Mouse (Mus musculus): Measurements from ENCODE around the gene Eif1b. TPM values are rescaled to one million over a fixed set of nuclear protein-coding genes. Genes with fewer than 3 reads are reported as not detected.
"Not testable (repeated sequence)": the region's sequence is repeated elsewhere in the genome, so short reads cannot be mapped to it uniquely, and the experiment has no call there.

The Eif1b gene
- total and polyA plus RNA-seq, 3 experiments = 30.1 to 75.9 (median 56.8) TPM

DNA sequence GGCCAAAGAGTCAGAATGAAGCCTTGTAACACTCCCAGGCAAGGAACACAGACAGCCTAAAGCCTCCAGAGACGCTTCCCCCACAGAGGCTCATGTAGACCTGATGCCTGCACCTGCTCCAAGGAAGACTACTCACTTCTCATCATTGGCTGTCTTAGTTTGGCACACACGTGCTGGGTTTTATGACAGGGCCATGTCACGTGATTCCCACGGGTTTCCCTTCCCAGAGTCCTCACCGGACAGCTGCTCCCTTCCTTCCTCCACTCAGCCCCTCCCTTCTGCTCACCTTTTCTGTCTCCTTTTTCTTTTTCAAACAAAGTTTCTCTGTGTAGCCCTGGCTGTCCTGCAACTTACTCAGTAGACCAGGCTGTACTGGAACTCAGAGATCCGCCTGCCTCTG lies 40.0 kb downstream of the Eif1b start:
- Histone ChIP-seq H3K9me3 (replicated peaks; ENCODE audit: low read length) (peaks cover 7% of the 10 kb centered on the region), H3K4me2 (ENCODE audit: insufficient read depth, low read depth, poor library complexity, severe bottlenecking) (no peak overlapping the region), H3K79me2 (replicated peaks; ENCODE audit: control insufficient read depth, extremely low read depth, insufficient read depth, poor library complexity, severe bottlenecking) (no peaks in the 10 kb centered on the region), H3K27ac (ENCODE audit: insufficient read depth, low read depth) (no peak overlapping the region), H3K4me1 (ENCODE audit: control insufficient read depth in 1 of 2, insufficient read depth in 2 of 2) (no peaks in the 10 kb centered on the region), H3K4me3 (replicated peaks in 1 of 3; ENCODE audit: low read depth in 2 of 3, low read length in 2 of 3, poor library complexity in 1 of 3) (no peak overlapping the region), H3K36me3 (replicated peaks in 1 of 2; ENCODE audit: control insufficient read depth in 1 of 2, insufficient read depth in 1 of 2, low read length in 1 of 2) (no peaks in the 10 kb centered on the region), H3K27me3 (replicated peaks) (no peaks in the 10 kb centered on the region), H3K9ac (ENCODE audit: insufficient read depth, low read depth) (no peak overlapping the region)
- no peak for DNase-seq (ENCODE audit: extremely low read depth)
- dilution Hi-C loops (cut with MboI; ENCODE audit: extremely low pct_ligation_motif_present, extremely low pct_unique_long_range_greater_than_20kb, low sequenced_read_pairs) = no loop called here
- no peak for TF ChIP-seq ETS1 (conservative IDR thresholded peaks at IDR 0.05; ENCODE audit: low read depth, low read length)
- 0 out of 2 replicates have a peak, but pooled peaks have one; percentile 10 for TF ChIP-seq BHLHE40 (IDR thresholded peaks at IDR 0.05; ENCODE audit: low read depth, low read length)
- in situ Hi-C loops (cut with MboI; ENCODE audit: low pct_ligation_motif_present, low pct_unique_long_range_greater_than_20kb, low sequenced_read_pairs) = no loop called here

DNA sequence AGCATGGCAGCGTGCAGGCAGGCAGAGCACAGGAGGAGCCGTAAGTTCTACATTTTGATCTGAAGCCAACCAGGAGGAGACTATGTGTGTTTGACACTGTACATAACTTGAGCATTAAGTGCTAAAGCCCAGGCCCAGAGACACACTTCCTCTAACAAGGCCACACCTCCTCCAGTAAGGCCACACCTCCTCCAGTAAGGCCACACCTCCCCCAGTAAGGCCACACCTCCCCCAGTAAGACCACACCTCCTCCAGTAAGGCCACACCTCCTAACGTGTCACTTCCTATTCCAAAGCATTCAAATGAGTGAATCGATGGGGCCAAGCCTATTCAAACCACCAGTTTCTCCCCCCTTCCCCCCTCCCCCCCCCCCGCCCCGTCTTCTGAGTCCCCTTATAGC lies 40.7 kb downstream of the Eif1b start:
- Histone ChIP-seq H3K79me2 (replicated peaks; ENCODE audit: control insufficient read depth, extremely low read depth, insufficient read depth, poor library complexity, severe bottlenecking) (no peaks in the 10 kb centered on the region), H3K27ac (ENCODE audit: insufficient read depth, low read depth) (no peak overlapping the region), H3K4me2 (ENCODE audit: insufficient read depth, low read depth, poor library complexity, severe bottlenecking) (no peak overlapping the region), H3K4me3 (replicated peaks in 1 of 3; ENCODE audit: low read depth in 2 of 3, low read length in 2 of 3, poor library complexity in 1 of 3) (no peak overlapping the region), H3K9me3 (replicated peaks; ENCODE audit: low read length) (peaks cover 7% of the 10 kb centered on the region), H3K36me3 (replicated peaks in 1 of 2; ENCODE audit: control insufficient read depth in 1 of 2, insufficient read depth in 1 of 2, low read length in 1 of 2) (no peaks in the 10 kb centered on the region), H3K4me1 (ENCODE audit: control insufficient read depth in 1 of 2, insufficient read depth in 2 of 2) (no peaks in the 10 kb centered on the region), H3K27me3 (replicated peaks) (no peaks in the 10 kb centered on the region), H3K9ac (ENCODE audit: insufficient read depth, low read depth) (no peak overlapping the region)
- peak; percentile 17 for DNase-seq (ENCODE audit: extremely low read depth)
- TF ChIP-seq MAZ (IDR thresholded peaks at IDR 0.05; ENCODE audit: low read depth, low read length) (no peak), ETS1 (conservative IDR thresholded peaks at IDR 0.05; ENCODE audit: low read depth, low read length) (no peak), RCOR1 (conservative IDR thresholded peaks at IDR 0.05; ENCODE audit: low read depth, low read length) (no peak), TCF12 (IDR thresholded peaks at IDR 0.05; ENCODE audit: low read depth, low read length) (no peak), ZMIZ1 (IDR thresholded peaks at IDR 0.05; ENCODE audit: low read depth, low read length) (no peak), NELFE (IDR thresholded peaks at IDR 0.05; ENCODE audit: low read depth, low read length) (no peak), IRF4 (IDR thresholded peaks at IDR 0.05; ENCODE audit: low read depth, low read length) (no peak), SMC3 (IDR thresholded peaks at IDR 0.05; ENCODE audit: low read depth, low read length) (no peak), SIN3A (IDR thresholded peaks at IDR 0.05; ENCODE audit: low read length) (no peak), PAX5 (IDR thresholded peaks at IDR 0.05; ENCODE audit: low read length) (no peak), MEF2A (IDR thresholded peaks at IDR 0.05; ENCODE audit: borderline replicate concordance, low read depth, low read length) (no peak), JUND (conservative IDR thresholded peaks at IDR 0.05; ENCODE audit: low read depth, low read length) (no peak), POLR2AphosphoS2 (IDR thresholded peaks at IDR 0.05; ENCODE audit: low read depth, low read length) (no peak), MYC (IDR thresholded peaks at IDR 0.05; ENCODE audit: low read depth, low read length) (no peak), KAT2A (IDR thresholded peaks at IDR 0.05; ENCODE audit: insufficient replicate concordance, low read length) (no peak), ELF1 (IDR thresholded peaks at IDR 0.05; ENCODE audit: low read depth, low read length) (no peak), MXI1 (IDR thresholded peaks at IDR 0.05; ENCODE audit: low read depth, low read length) (no peak)
- in situ Hi-C loops (cut with MboI; ENCODE audit: low pct_ligation_motif_present, low pct_unique_long_range_greater_than_20kb, low sequenced_read_pairs) = no loop called here
- dilution Hi-C loops (cut with MboI; ENCODE audit: extremely low pct_ligation_motif_present, extremely low pct_unique_long_range_greater_than_20kb, low sequenced_read_pairs) = no loop called here

DNA sequence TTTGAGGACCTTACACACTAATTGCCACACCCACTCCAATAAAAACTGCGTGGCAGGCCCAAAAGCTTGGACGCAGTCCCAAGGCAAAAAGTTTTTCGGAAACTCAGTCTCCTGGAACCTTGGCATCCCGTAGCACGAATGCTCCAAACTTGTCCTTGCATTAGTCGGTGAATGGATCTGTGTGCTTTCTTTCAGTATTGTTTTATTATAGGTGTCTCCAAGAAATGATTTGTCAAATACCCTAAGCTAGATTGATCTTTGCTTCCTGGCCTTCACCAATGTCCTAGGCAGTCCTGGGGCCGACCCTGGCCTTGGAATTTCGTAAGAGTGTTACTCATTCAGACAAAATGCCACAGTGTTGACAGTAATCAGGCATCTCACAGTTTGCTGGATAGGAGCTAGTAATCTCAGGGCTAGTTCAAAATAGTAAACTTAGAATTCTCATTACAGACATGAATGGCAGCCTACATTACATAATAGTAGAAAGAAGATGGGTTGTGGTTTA lies 41.5 kb downstream of the Eif1b start:
- H3K9ac ChIP-seq (ENCODE audit: insufficient read depth, low read depth); H3K4me3 ChIP-seq (replicated peaks in 1 of 3; ENCODE audit: low read depth in 2 of 3, low read length in 2 of 3, poor library complexity in 1 of 3); H3K4me2 ChIP-seq (ENCODE audit: insufficient read depth, low read depth, poor library complexity, severe bottlenecking); in situ Hi-C loops (cut with MboI; ENCODE audit: low pct_ligation_motif_present, low pct_unique_long_range_greater_than_20kb, low sequenced_read_pairs); DNase-seq (ENCODE audit: extremely low read depth); H3K36me3 ChIP-seq (replicated peaks in 1 of 2; ENCODE audit: control insufficient read depth in 1 of 2, insufficient read depth in 1 of 2, low read length in 1 of 2); dilution Hi-C loops (cut with MboI; ENCODE audit: extremely low pct_ligation_motif_present, extremely low pct_unique_long_range_greater_than_20kb, low sequenced_read_pairs); H3K79me2 ChIP-seq (replicated peaks; ENCODE audit: control insufficient read depth, extremely low read depth, insufficient read depth, poor library complexity, severe bottlenecking); H3K9me3 ChIP-seq (replicated peaks; ENCODE audit: low read length); H3K4me1 ChIP-seq (ENCODE audit: control insufficient read depth in 1 of 2, insufficient read depth in 2 of 2); H3K27me3 ChIP-seq (replicated peaks); H3K27ac ChIP-seq (ENCODE audit: insufficient read depth, low read depth): not testable (repeated sequence)

Data from CH12.LX (cell line).